Mouse (Mus musculus) testis, postnatal 10 days (tissue): ENCODE data around the gene Tsr1.

Experiments
- DNase-seq: peaks from one replicate; pipeline ENCODE4 v3.0.0; 2021; ENCODE audit warnings: low spot score

Tsr1 gene

GRCm38 (mm10) chr11:74897678-74898516, at the start of gene Tsr1:
Gene Tsr1, plus strand, starts transcription at chr11:74898071.
- peak; percentile 89 for DNase-seq

GRCm38 (mm10) chr11:74850998-74851661, 46.7 kb upstream of the Tsr1 start:
- DNase-seq: no peak

GRCm38 (mm10) chr11:74857756-74858155, 40.1 kb upstream of the Tsr1 start:
- no peak for DNase-seq

- no peak for DNase-seq
Observed at GRCm38 (mm10) chr11:74862129-74862528, 35.7 kb upstream of the Tsr1 start.

- no peak for DNase-seq
Observed at GRCm38 (mm10) chr11:74863471-74863870, 34.4 kb upstream of the Tsr1 start.

- DNase-seq: no peak
Observed at GRCm38 (mm10) chr11:74864421-74864820, 33.5 kb upstream of the Tsr1 start.

- DNase-seq: no peak
Observed at GRCm38 (mm10) chr11:74865252-74865651, 32.6 kb upstream of the Tsr1 start.

GRCm38 (mm10) chr11:74866640-74867039, 31.2 kb upstream of the Tsr1 start:
- DNase-seq: peak; percentile 73

- no peak for DNase-seq
Observed at GRCm38 (mm10) chr11:74867181-74867580, 30.7 kb upstream of the Tsr1 start.

GRCm38 (mm10) chr11:74868046-74868760, 29.7 kb upstream of the Tsr1 start:
- DNase-seq: peak; percentile 47

GRCm38 (mm10) chr11:74869603-74870002, 28.3 kb upstream of the Tsr1 start:
- DNase-seq: peak; percentile 33

- peak; percentile 25 for DNase-seq
Observed at GRCm38 (mm10) chr11:74870544-74870943, 27.3 kb upstream of the Tsr1 start.

GRCm38 (mm10) chr11:74870991-74871622, 26.8 kb upstream of the Tsr1 start:
- DNase-seq: peak; percentile 59

- no peak for DNase-seq
Observed at GRCm38 (mm10) chr11:74874630-74875029, 23.2 kb upstream of the Tsr1 start.

GRCm38 (mm10) chr11:74876801-74877200, 21.1 kb upstream of the Tsr1 start:
- DNase-seq: peak; percentile 65

GRCm38 (mm10) chr11:74880999-74881398, 16.9 kb upstream of the Tsr1 start:
- DNase-seq: no peak

GRCm38 (mm10) chr11:74881979-74882378, 15.9 kb upstream of the Tsr1 start:
- peak; percentile 54 for DNase-seq

GRCm38 (mm10) chr11:74883098-74883497, 14.8 kb upstream of the Tsr1 start:
- peak; percentile 44 for DNase-seq

- DNase-seq: no peak
Observed at GRCm38 (mm10) chr11:74894619-74895018, 3.3 kb upstream of the Tsr1 start.

GRCm38 (mm10) chr11:74895980-74896900, 1.6 kb upstream of the Tsr1 start:
- DNase-seq: peak; percentile 83
